Mouse (Mus musculus): ENCODE measurements around the gene Dok4.

- TF ChIP-seq CTCF (IDR thresholded peaks at IDR 0.05; ENCODE audit: low read depth, low read length) (no peak), GATA1 (IDR thresholded peaks at IDR 0.05; ENCODE audit: borderline replicate concordance, low read length) (no peak), TAL1 (conservative IDR thresholded peaks at IDR 0.05; ENCODE audit: low read depth, low read length) (no peak), GATA2 (IDR thresholded peaks at IDR 0.05; ENCODE audit: borderline replicate concordance, low read depth, low read length) (no peak), POLR2AphosphoS5 (IDR thresholded peaks at IDR 0.05; ENCODE audit: insufficient replicate concordance, low read depth, low read length) (no peak)
These were observed 847 bp downstream of the Dok4 start for GRCm38 (mm10) chr8:94875096-94875870.
